In genomic region chr2:46187265-46187888, GRCm38 (mm10) we compare ENCODE assay signal across 13 mouse cellular contexts.
A peak's percentile ranks its signal among the peaks of the same experiment; 100 is the strongest.
DNase-seq lines count a peak whose midpoint lies in the region; ATAC-seq and TF ChIP-seq lines count a peak whose summit lies in the region.
"Had no signal": no experiment of that assay in that cellular context is flagged by ENCODE, and none has a peak within 500 bp of the region (broad histone marks: within the 10 kb centered on the region; RNA-seq: fewer than 3 reads in every experiment).

No protein-coding gene starts in this region.

- H3K27me3 ChIP-seq in hindbrain, embryonic 11.5 days (ENCODE audit: control insufficient read depth, insufficient read depth, low read length), result no peaks in the 10 kb centered on the region
- H3K27me3 ChIP-seq in hindbrain, postnatal 0 days (ENCODE audit: insufficient read depth, low read length), result no peaks in the 10 kb centered on the region
- no peaks in the 10 kb centered on the region for H3K27me3 ChIP-seq in lung, postnatal 0 days (replicated peaks; ENCODE audit: insufficient read depth, low read length)
- 0 out of 2 replicates have a peak, but pooled peaks cover 2% of the 10 kb centered on the region for H3K27me3 ChIP-seq in embryonic facial prominence, embryonic 12.5 days
- no peaks in the 10 kb centered on the region for H3K27me3 ChIP-seq in stomach, embryonic 15.5 days (replicated peaks)
- H3K27me3 ChIP-seq: liver, embryonic 12.5 days; megakaryocyte, embryonic 14.5 days had no signal

- no peak for TF ChIP-seq EP300 in lung, postnatal 0 days (IDR thresholded peaks at IDR 0.05)

- no peak overlapping the region for H3K27ac ChIP-seq in hindbrain, embryonic 11.5 days (ENCODE audit: low read depth, low read length)
- no peak overlapping the region for H3K27ac ChIP-seq in hindbrain, postnatal 0 days
- no peak overlapping the region for H3K27ac ChIP-seq in lung, postnatal 0 days (ENCODE audit: low read length)
- H3K27ac ChIP-seq in embryonic facial prominence, embryonic 12.5 days, result no peak overlapping the region
- no peak overlapping the region for H3K27ac ChIP-seq in stomach, embryonic 15.5 days
- H3K27ac ChIP-seq: liver, embryonic 12.5 days had no signal

- H3K36me3 ChIP-seq in hindbrain, embryonic 11.5 days (ENCODE audit: control insufficient read depth, insufficient read depth, low read length), result no peaks in the 10 kb centered on the region
- H3K36me3 ChIP-seq in hindbrain, postnatal 0 days (ENCODE audit: insufficient read depth, low read length), result no peaks in the 10 kb centered on the region
- no peaks in the 10 kb centered on the region for H3K36me3 ChIP-seq in lung, postnatal 0 days (ENCODE audit: insufficient read depth, low read length)
- H3K36me3 ChIP-seq in embryonic facial prominence, embryonic 12.5 days, result no peaks in the 10 kb centered on the region
- H3K36me3 ChIP-seq in stomach, embryonic 15.5 days, result no peaks in the 10 kb centered on the region
- H3K36me3 ChIP-seq: liver, embryonic 12.5 days had no signal

- H3K4me3 ChIP-seq in hindbrain, embryonic 11.5 days (ENCODE audit: low read depth, low read length), result no peak overlapping the region
- no peak overlapping the region for H3K4me3 ChIP-seq in hindbrain, postnatal 0 days (ENCODE audit: low read length)
- no peak overlapping the region for H3K4me3 ChIP-seq in lung, postnatal 0 days (ENCODE audit: low read depth, low read length)
- no peak overlapping the region for H3K4me3 ChIP-seq in embryonic facial prominence, embryonic 12.5 days
- H3K4me3 ChIP-seq in stomach, embryonic 15.5 days (replicated peaks), result no peak overlapping the region
- H3K4me3 ChIP-seq: liver, embryonic 12.5 days; megakaryocyte, embryonic 14.5 days had no signal

- no peak overlapping the region for H3K9ac ChIP-seq in hindbrain, embryonic 11.5 days (ENCODE audit: low read depth, low read length)
- no peak overlapping the region for H3K9ac ChIP-seq in hindbrain, postnatal 0 days (replicated peaks; ENCODE audit: low read length)
- H3K9ac ChIP-seq in lung, postnatal 0 days (replicated peaks; ENCODE audit: low read depth), result no peak overlapping the region
- no peak overlapping the region for H3K9ac ChIP-seq in embryonic facial prominence, embryonic 12.5 days
- H3K9ac ChIP-seq in stomach, embryonic 15.5 days, result no peak overlapping the region
- H3K9ac ChIP-seq: liver, embryonic 12.5 days had no signal

- TF ChIP-seq CTCF in hindbrain, postnatal 0 days (IDR thresholded peaks at IDR 0.05; ENCODE audit: low read depth), result no peak
- no peak for TF ChIP-seq CTCF in lung, postnatal 0 days (IDR thresholded peaks at IDR 0.05)

- no peak overlapping the region for H3K4me2 ChIP-seq in hindbrain, embryonic 11.5 days (replicated peaks; ENCODE audit: low read depth, low read length)
- no peak overlapping the region for H3K4me2 ChIP-seq in hindbrain, postnatal 0 days (ENCODE audit: low read depth, low read length)
- no peak overlapping the region for H3K4me2 ChIP-seq in lung, postnatal 0 days (replicated peaks; ENCODE audit: low read depth, low read length)
- H3K4me2 ChIP-seq in embryonic facial prominence, embryonic 12.5 days (replicated peaks), result no peak overlapping the region
- no peak overlapping the region for H3K4me2 ChIP-seq in stomach, embryonic 15.5 days
- H3K4me2 ChIP-seq: liver, embryonic 12.5 days had no signal

- DNase-seq in hindbrain, embryonic 11.5 days (ENCODE audit: low spot score), result peak; percentile 8
- no peak for DNase-seq in hindbrain, postnatal 0 days (ENCODE audit: low spot score)
- peak; percentile 68 for DNase-seq in lung, postnatal 0 days (ENCODE audit: low spot score)
- DNase-seq in lung, postnatal 4 days, result no peak
- DNase-seq in frontal cortex, adult 2 months (ENCODE audit: extremely low spot score in 1 of 2, low spot score in 1 of 2), result no peak
- DNase-seq in urinary bladder, postnatal 25 days (ENCODE audit: low spot score), result no peak
- DNase-seq: adrenal gland, postnatal 14 days had no signal

- ATAC-seq in hindbrain, embryonic 11.5 days (ENCODE audit: low FRiP score), result no peak
- ATAC-seq in hindbrain, postnatal 0 days, result no peak
- peak; percentile 85 for ATAC-seq in lung, postnatal 0 days
- ATAC-seq in embryonic facial prominence, embryonic 12.5 days (ENCODE audit: insufficient number of reproducible peaks, insufficient read depth, low FRiP score, low TSS enrichment), result peak; percentile 60
- peak; percentile 83 for ATAC-seq in stomach, embryonic 15.5 days (ENCODE audit: insufficient read depth, low FRiP score, low read depth)
- ATAC-seq: forebrain, embryonic 16.5 days; hindbrain, embryonic 16.5 days; liver, embryonic 12.5 days had no signal

- H3K9me3 ChIP-seq in hindbrain, embryonic 11.5 days (ENCODE audit: control insufficient read depth, low read length), result no peaks in the 10 kb centered on the region
- no peaks in the 10 kb centered on the region for H3K9me3 ChIP-seq in hindbrain, postnatal 0 days (ENCODE audit: low read length)
- H3K9me3 ChIP-seq in lung, postnatal 0 days (ENCODE audit: low read length), result no peaks in the 10 kb centered on the region
- H3K9me3 ChIP-seq in embryonic facial prominence, embryonic 12.5 days, result no peaks in the 10 kb centered on the region
- H3K9me3 ChIP-seq in stomach, embryonic 15.5 days, result no peaks in the 10 kb centered on the region
- H3K9me3 ChIP-seq: liver, embryonic 12.5 days; megakaryocyte, embryonic 14.5 days had no signal

- no peaks in the 10 kb centered on the region for H3K4me1 ChIP-seq in hindbrain, embryonic 11.5 days (replicated peaks; ENCODE audit: control insufficient read depth, insufficient read depth, low read length)
- H3K4me1 ChIP-seq in hindbrain, postnatal 0 days (ENCODE audit: insufficient read depth, low read length), result no peaks in the 10 kb centered on the region
- no peaks in the 10 kb centered on the region for H3K4me1 ChIP-seq in lung, postnatal 0 days (ENCODE audit: insufficient read depth, low read depth, low read length)
- H3K4me1 ChIP-seq in embryonic facial prominence, embryonic 12.5 days, result 0 out of 2 replicates have a peak, but pooled peaks cover 3% of the 10 kb centered on the region
- H3K4me1 ChIP-seq in stomach, embryonic 15.5 days, result no peaks in the 10 kb centered on the region
- H3K4me1 ChIP-seq: liver, embryonic 12.5 days; megakaryocyte, embryonic 14.5 days had no signal

Comparison
In these comparisons a context has a peak if more than half of its experiments do, and no peak if none do; other contexts are left out.
1. DNase-seq: peak in hindbrain, embryonic 11.5 days (single experiment) and lung, postnatal 0 days (single experiment); none in hindbrain, postnatal 0 days (single experiment), lung, postnatal 4 days (0 of 2), frontal cortex, adult 2 months (0 of 2) and urinary bladder, postnatal 25 days (single experiment).
2. ATAC-seq: peak in lung, postnatal 0 days (single experiment), embryonic facial prominence, embryonic 12.5 days (single experiment) and stomach, embryonic 15.5 days (single experiment); none in hindbrain, embryonic 11.5 days (single experiment) and hindbrain, postnatal 0 days (single experiment).